Mouse (Mus musculus) E14TG2a.4 (cell line): ENCODE measurements around the gene Rasl11a.

Experiments
- CTCF ChIP-seq: conservative IDR thresholded peaks from 2 replicates; pipeline ENCODE4 v1.5.1; 2014; ENCODE audit warnings: low read length
- NANOG ChIP-seq: IDR thresholded peaks from 2 replicates; pipeline ENCODE4 v1.6.1; 2014; ENCODE audit warnings: borderline replicate concordance, low read length, mixed read lengths

GRCm38 (mm10) chr5:146893478-146894182 lies 48.8 kb downstream of the Rasl11a start:
- TF ChIP-seq CTCF = peak; percentile 93
- TF ChIP-seq NANOG = no peak
